Mouse (Mus musculus) limb, embryonic 12.5 days (tissue): ENCODE results near the gene Alkal2. TPM values are rescaled to one million over a fixed set of nuclear protein-coding genes. Genes with fewer than 3 reads are reported as not detected.

Experiments
- ATAC-seq: fragments of 200-750 bp; cut with Nextera tagmentation; 2 replicates; pipeline ENCODE4 v1.8.0; 2017; ENCODE audit warnings: low read depth, moderate TSS enrichment; ENCODE audit not compliant: insufficient number of reproducible peaks, insufficient read depth, low FRiP score, low TSS enrichment
- H3K27ac ChIP-seq: fragments of 300-500 bp; sonication (generic); 2 replicates; pipeline ENCODE4 v1.5.1; 2016; ENCODE audit warnings: mild to moderate bottlenecking, moderate library complexity
- H3K27me3 ChIP-seq: fragments of 300-500 bp; sonication (generic); 2 replicates; pipeline ENCODE4 v1.6.1; 2016; ENCODE audit warnings: mild to moderate bottlenecking, moderate library complexity
- H3K36me3 ChIP-seq: fragments of 300-500 bp; sonication (generic); 2 replicates; pipeline ENCODE4 v1.6.1; 2016; ENCODE audit warnings: mild to moderate bottlenecking, moderate library complexity
- H3K4me1 ChIP-seq: fragments of 300-500 bp; sonication (generic); replicated peaks from 2 replicates; pipeline ENCODE4 v1.6.1; 2016
- H3K4me2 ChIP-seq: fragments of 300-500 bp; sonication (generic); 2 replicates; pipeline ENCODE4 v1.6.1; 2016; ENCODE audit warnings: mild to moderate bottlenecking, moderate library complexity
- H3K4me3 ChIP-seq: fragments of 300-500 bp; sonication (generic); replicated peaks from 2 replicates; pipeline ENCODE4 v1.5.1; 2016; ENCODE audit warnings: mild to moderate bottlenecking
- H3K9ac ChIP-seq: fragments of 300-500 bp; sonication (generic); replicated peaks from 2 replicates; pipeline ENCODE4 v1.6.1; 2016; ENCODE audit warnings: mild to moderate bottlenecking, moderate library complexity
- H3K9me3 ChIP-seq: fragments of 300-500 bp; sonication (generic); 2 replicates; pipeline ENCODE4 v1.6.1; 2016; ENCODE audit warnings: mild to moderate bottlenecking, moderate library complexity
- WGBS: fragments of 180-500 bp; shearing (Covaris S2); methylation state at CpG from one replicate; pipeline ENCODE4 v1.1.7; 2016; 5-methylcytosine and 5-hydroxymethylcytosine counted together
- polyA plus RNA-seq: library from polyadenylated mRNA; unstranded; fragments of >200 nt; fragmentation: Nextera tagmentation; extraction: Ambion mirVana; gene quantifications from 2 replicates; pipeline ENCODE4 v1.2.1, GENCODE M21; 2016

The Alkal2 gene
- polyA plus RNA-seq, 1 experiment from 2014 or later, result 1.4 TPM

- H3K27ac ChIP-seq, result no peak overlapping the region
- no peaks in the 10 kb centered on the region for H3K9me3 ChIP-seq
- no peaks in the 10 kb centered on the region for H3K27me3 ChIP-seq
- no peaks in the 10 kb centered on the region for H3K4me1 ChIP-seq
- no peak for ATAC-seq
- H3K4me2 ChIP-seq, result no peak overlapping the region
- WGBS, result 80% methylated on average over 3 of the region's 3 CpGs
- no peak overlapping the region for H3K9ac ChIP-seq
- no peak overlapping the region for H3K4me3 ChIP-seq
- no peaks in the 10 kb centered on the region for H3K36me3 ChIP-seq
Observed at GRCm38 (mm10) chr12:30922401-30922800, 38.3 kb downstream of the Alkal2 start.

GRCm38 (mm10) chr12:30928182-30928581, 44.1 kb downstream of the Alkal2 start:
- 79% methylated on average over 6 of the region's 6 CpGs for WGBS

GRCm38 (mm10) chr12:30933299-30933698, 49.2 kb downstream of the Alkal2 start:
- Histone ChIP-seq H3K27ac (no peak overlapping the region), H3K4me1 (no peaks in the 10 kb centered on the region), H3K4me3 (no peak overlapping the region), H3K9ac (no peak overlapping the region), H3K4me2 (no peak overlapping the region), H3K9me3 (no peaks in the 10 kb centered on the region), H3K27me3 (no peaks in the 10 kb centered on the region), H3K36me3 (no peaks in the 10 kb centered on the region)
- ATAC-seq, result no peak
- 78% methylated on average over 2 of the region's 2 CpGs for WGBS

More at GRCm38 (mm10) chr12:30928182-30928581, 44.1 kb downstream of the Alkal2 start:
- H3K4me3 ChIP-seq, result no peak overlapping the region
- H3K4me1 ChIP-seq, result no peaks in the 10 kb centered on the region
- H3K9me3 ChIP-seq, result no peaks in the 10 kb centered on the region
- no peak overlapping the region for H3K27ac ChIP-seq
- H3K36me3 ChIP-seq, result no peaks in the 10 kb centered on the region
- no peaks in the 10 kb centered on the region for H3K27me3 ChIP-seq
- H3K9ac ChIP-seq, result no peak overlapping the region
- no peak for ATAC-seq
- no peak overlapping the region for H3K4me2 ChIP-seq

- no peak for ATAC-seq
- WGBS, result 66% methylated on average over 2 of the region's 2 CpGs
- no peak overlapping the region for H3K4me3 ChIP-seq
- H3K36me3 ChIP-seq, result peaks cover 6% of the 10 kb centered on the region
- H3K9me3 ChIP-seq, result no peaks in the 10 kb centered on the region
- no peaks in the 10 kb centered on the region for H3K27me3 ChIP-seq
- no peak overlapping the region for H3K4me2 ChIP-seq
- H3K4me1 ChIP-seq, result no peaks in the 10 kb centered on the region
- H3K27ac ChIP-seq, result no peak overlapping the region
- no peak overlapping the region for H3K9ac ChIP-seq
Observed at GRCm38 (mm10) chr12:30936899-30937298, 52.8 kb downstream of the Alkal2 start.

Other genes starting within 250 kb of the Alkal2 start
- 164 and 170 TPM in 2 replicates for gene Acp1, start 27.3 kb downstream of the Alkal2 start, polyA plus RNA-seq
- 14.6 and 15.9 TPM in 2 replicates for gene Sh3yl1, start 27.3 kb downstream of the Alkal2 start, polyA plus RNA-seq
- gene Fam110c, start 189.5 kb downstream of the Alkal2 start, polyA plus RNA-seq, result 0.25 and 0.26 TPM in 2 replicates